Mouse (Mus musculus): ENCODE results near the gene 2310011J03Rik. TPM values are rescaled to one million over a fixed set of nuclear protein-coding genes. Genes with fewer than 3 reads are reported as not detected.

2310011J03Rik gene
- polyA plus RNA-seq, 1 experiment from 2014 or later, result 43.4 TPM

- Histone ChIP-seq H3K9ac (ENCODE audit: low read length) (no peak overlapping the region), H3K36me3 (ENCODE audit: control insufficient read depth, insufficient read depth, low read length) (no peaks in the 10 kb centered on the region), H3K4me2 (ENCODE audit: low read length) (peak overlapping the region; percentile 22; the same call in 1 of the 2 replicates), H3K27me3 (replicated peaks; ENCODE audit: control insufficient read depth, insufficient read depth, low read length) (peaks cover 51% of the 10 kb centered on the region), H3K4me1 (replicated peaks; ENCODE audit: control insufficient read depth, insufficient read depth, low read length) (peaks cover 31% of the 10 kb centered on the region), H3K27ac (ENCODE audit: low read depth) (no peak overlapping the region), H3K4me3 (ENCODE audit: low read depth, low read length) (no peak overlapping the region), H3K9me3 (ENCODE audit: control insufficient read depth, low read length) (no peaks in the 10 kb centered on the region)
- ATAC-seq (replicated peaks; ENCODE audit: low FRiP score, low TSS enrichment, low read depth) (0 out of 2 replicates have a peak, but pooled peaks have one; percentile 20), DNase-seq (ENCODE audit: low spot score) (peak; percentile 96)
- WGBS, result 22% methylated on average over 19 of the region's 19 CpGs
Observed at GRCm38 (mm10) chr10:80339941-80340750, 19.8 kb upstream of the 2310011J03Rik start.

GRCm38 (mm10) chr10:80336263-80336662 is 15.9 kb upstream of the 2310011J03Rik start:
- DNase-seq (ENCODE audit: low spot score), result no peak
- no peaks in the 10 kb centered on the region for H3K36me3 ChIP-seq (ENCODE audit: control insufficient read depth, insufficient read depth, low read length)
- no peak overlapping the region for H3K4me3 ChIP-seq (ENCODE audit: low read depth, low read length)
- H3K4me2 ChIP-seq (ENCODE audit: low read length), result no peak overlapping the region
- no peak for ATAC-seq (replicated peaks; ENCODE audit: low FRiP score, low TSS enrichment, low read depth)
- no peak overlapping the region for H3K9ac ChIP-seq (ENCODE audit: low read length)
- H3K9me3 ChIP-seq (ENCODE audit: control insufficient read depth, low read length), result no peaks in the 10 kb centered on the region
- peaks cover 12% of the 10 kb centered on the region for H3K27me3 ChIP-seq (replicated peaks; ENCODE audit: control insufficient read depth, insufficient read depth, low read length)
- H3K27ac ChIP-seq (ENCODE audit: low read depth), result no peak overlapping the region
- 0 out of 2 replicates have a peak, but pooled peaks cover 4% of the 10 kb centered on the region for H3K4me1 ChIP-seq (replicated peaks; ENCODE audit: control insufficient read depth, insufficient read depth, low read length)
- 90% methylated on average over 12 of the region's 12 CpGs for WGBS

- Histone ChIP-seq H3K36me3 (ENCODE audit: control insufficient read depth, insufficient read depth, low read length) (no peaks in the 10 kb centered on the region), H3K27me3 (replicated peaks; ENCODE audit: control insufficient read depth, insufficient read depth, low read length) (0 out of 2 replicates have a peak, but pooled peaks cover 3% of the 10 kb centered on the region), H3K4me2 (ENCODE audit: low read length) (peak overlapping the region; percentile 9; the same call in 1 of the 2 replicates), H3K4me3 (ENCODE audit: low read depth, low read length) (no peak overlapping the region), H3K9ac (ENCODE audit: low read length) (no peak overlapping the region), H3K4me1 (replicated peaks; ENCODE audit: control insufficient read depth, insufficient read depth, low read length) (peaks cover 21% of the 10 kb centered on the region), H3K9me3 (ENCODE audit: control insufficient read depth, low read length) (no peaks in the 10 kb centered on the region), H3K27ac (ENCODE audit: low read depth) (no peak overlapping the region)
- DNase-seq (ENCODE audit: low spot score) (no peak), ATAC-seq (replicated peaks; ENCODE audit: low FRiP score, low TSS enrichment, low read depth) (no peak)
- 84% methylated on average over 5 of the region's 5 CpGs for WGBS
Observed at GRCm38 (mm10) chr10:80332525-80332989, 12.2 kb upstream of the 2310011J03Rik start.

- H3K27ac ChIP-seq (ENCODE audit: low read depth), result peak overlapping the region; percentile 2; the same call in 1 of the 2 replicates
- H3K27me3 ChIP-seq (replicated peaks; ENCODE audit: control insufficient read depth, insufficient read depth, low read length), result 0 out of 2 replicates have a peak, but pooled peaks cover 3% of the 10 kb centered on the region
- ATAC-seq (replicated peaks; ENCODE audit: low FRiP score, low TSS enrichment, low read depth) (no peak), DNase-seq (ENCODE audit: low spot score) (no peak)
- H3K36me3 ChIP-seq (ENCODE audit: control insufficient read depth, insufficient read depth, low read length), result no peaks in the 10 kb centered on the region
- peaks cover 21% of the 10 kb centered on the region for H3K4me1 ChIP-seq (replicated peaks; ENCODE audit: control insufficient read depth, insufficient read depth, low read length)
- peak overlapping the region; percentile 94 for H3K4me2 ChIP-seq (ENCODE audit: low read length)
- H3K4me3 ChIP-seq (ENCODE audit: low read depth, low read length), result no peak overlapping the region
- H3K9ac ChIP-seq (ENCODE audit: low read length), result no peak overlapping the region
- 51% methylated on average over 10 of the region's 10 CpGs for WGBS
- H3K9me3 ChIP-seq (ENCODE audit: control insufficient read depth, low read length), result no peaks in the 10 kb centered on the region
Observed at GRCm38 (mm10) chr10:80331636-80332524, 11.5 kb upstream of the 2310011J03Rik start.

DNA sequence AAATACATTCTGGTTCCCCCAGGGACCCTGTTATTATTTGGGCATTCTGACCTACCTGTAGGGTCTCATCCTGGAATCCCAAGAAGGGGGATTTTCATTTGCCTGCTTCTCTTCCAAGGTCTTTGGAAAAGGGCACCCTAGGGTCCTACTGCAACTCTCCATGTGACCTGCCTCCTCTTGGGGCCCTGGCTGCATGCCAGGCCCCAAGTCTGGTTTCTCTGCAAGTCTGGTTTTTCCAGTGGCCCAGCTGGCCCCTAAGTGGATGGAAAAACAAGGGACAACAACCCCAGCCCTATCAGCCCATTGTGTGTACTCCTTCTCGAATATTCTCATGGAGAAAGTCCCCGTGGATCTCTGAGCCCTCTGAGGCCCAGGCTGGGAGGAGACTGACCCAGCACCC is 10.6 kb upstream of the 2310011J03Rik start:
- H3K36me3 ChIP-seq (ENCODE audit: control insufficient read depth, insufficient read depth, low read length), result no peaks in the 10 kb centered on the region
- 0 out of 2 replicates have a peak overlapping the region, but pooled peaks have one; percentile 2 for H3K27ac ChIP-seq (ENCODE audit: low read depth)
- ATAC-seq (replicated peaks; ENCODE audit: low FRiP score, low TSS enrichment, low read depth), result no peak
- WGBS, result 44% methylated on average over 2 of the region's 2 CpGs
- 0 out of 2 replicates have a peak, but pooled peaks cover 3% of the 10 kb centered on the region for H3K27me3 ChIP-seq (replicated peaks; ENCODE audit: control insufficient read depth, insufficient read depth, low read length)
- peak; percentile 67 for DNase-seq (ENCODE audit: low spot score)
- H3K4me3 ChIP-seq (ENCODE audit: low read depth, low read length), result peak overlapping the region; percentile 46; the same call in 1 of the 2 replicates
- H3K9ac ChIP-seq (ENCODE audit: low read length), result peak overlapping the region; percentile 46
- no peaks in the 10 kb centered on the region for H3K9me3 ChIP-seq (ENCODE audit: control insufficient read depth, low read length)
- peak overlapping the region; percentile 94 for H3K4me2 ChIP-seq (ENCODE audit: low read length)
- peaks cover 21% of the 10 kb centered on the region for H3K4me1 ChIP-seq (replicated peaks; ENCODE audit: control insufficient read depth, insufficient read depth, low read length)

DNA sequence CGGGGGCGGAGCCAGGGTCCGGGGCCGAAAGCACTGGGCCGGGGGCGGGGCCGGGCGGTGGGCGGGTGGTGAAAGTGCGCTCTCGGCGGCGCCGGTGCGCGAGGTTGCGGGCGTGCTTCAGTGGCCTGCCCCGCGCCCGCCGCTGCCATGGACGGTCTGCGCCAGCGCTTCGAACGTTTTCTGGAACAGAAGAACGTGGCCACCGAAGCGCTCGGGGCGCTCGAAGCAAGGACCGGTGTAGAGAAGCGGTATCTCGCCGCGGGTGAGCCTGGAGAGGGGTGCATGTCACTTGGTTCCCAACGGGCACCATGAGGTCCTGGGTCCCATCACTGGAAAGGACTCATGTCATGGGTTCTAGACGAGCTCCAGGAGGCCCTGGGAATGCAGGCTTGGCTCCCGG is 9.7 kb upstream of the 2310011J03Rik start:
- Histone ChIP-seq H3K9me3 (ENCODE audit: control insufficient read depth, low read length) (no peaks in the 10 kb centered on the region), H3K4me1 (replicated peaks; ENCODE audit: control insufficient read depth, insufficient read depth, low read length) (peaks cover 21% of the 10 kb centered on the region), H3K9ac (ENCODE audit: low read length) (peak overlapping the region; percentile 46), H3K4me3 (ENCODE audit: low read depth, low read length) (peak overlapping the region; percentile 46), H3K27me3 (replicated peaks; ENCODE audit: control insufficient read depth, insufficient read depth, low read length) (0 out of 2 replicates have a peak, but pooled peaks cover 3% of the 10 kb centered on the region), H3K36me3 (ENCODE audit: control insufficient read depth, insufficient read depth, low read length) (no peaks in the 10 kb centered on the region), H3K27ac (ENCODE audit: low read depth) (no peak overlapping the region), H3K4me2 (ENCODE audit: low read length) (peak overlapping the region; percentile 94)
- ATAC-seq (replicated peaks; ENCODE audit: low FRiP score, low TSS enrichment, low read depth) (peak; percentile 19; the same call in 1 of the 2 replicates), DNase-seq (ENCODE audit: low spot score) (no peak)
- 2% methylated on average over 41 of the region's 41 CpGs for WGBS

GRCm38 (mm10) chr10:80329273-80330081 is 9.1 kb upstream of the 2310011J03Rik start, which contains the start of the genes Pcsk4 and Reep6:
TSS of gene Pcsk4 (minus strand) at chr10:80329498.
TSS of gene Reep6 (plus strand) at chr10:80329953.
- Histone ChIP-seq H3K9me3 (ENCODE audit: control insufficient read depth, low read length) (no peaks in the 10 kb centered on the region), H3K27ac (ENCODE audit: low read depth) (no peak within 1 kb of the TSS), H3K9ac (ENCODE audit: low read length) (peak within 1 kb of the TSS; percentile 46), H3K4me3 (ENCODE audit: low read depth, low read length) (peak within 1 kb of the TSS; percentile 46), H3K36me3 (ENCODE audit: control insufficient read depth, insufficient read depth, low read length) (no peaks in the 10 kb centered on the region), H3K27me3 (replicated peaks; ENCODE audit: control insufficient read depth, insufficient read depth, low read length) (0 out of 2 replicates have a peak, but pooled peaks cover 3% of the 10 kb centered on the region), H3K4me1 (replicated peaks; ENCODE audit: control insufficient read depth, insufficient read depth, low read length) (peaks cover 21% of the 10 kb centered on the region), H3K4me2 (ENCODE audit: low read length) (peak within 1 kb of the TSS; percentile 94)
- ATAC-seq (replicated peaks; ENCODE audit: low FRiP score, low TSS enrichment, low read depth), result peak; percentile 94
- peak; percentile 99 for DNase-seq (ENCODE audit: low spot score)
- WGBS, result 4% methylated on average over 36 of the region's 36 CpGs
